ENCODE assay signal across 9 mouse cellular contexts in genomic region chr7:46838104-46838671, GRCm38 (mm10). TPM values are rescaled to one million over a fixed set of nuclear protein-coding genes. Genes with fewer than 3 reads are reported as not detected.
DNase-seq lines count a peak whose midpoint lies in the region; ATAC-seq and TF ChIP-seq lines count a peak whose summit lies in the region.
"Had no signal": no experiment of that assay in that cellular context is flagged by ENCODE, and none has a peak within 500 bp of the region (broad histone marks: within the 10 kb centered on the region; RNA-seq: fewer than 3 reads in every experiment).

No protein-coding gene starts in this region.

- no peak; the same call in 1 of the 2 replicates for TF ChIP-seq POLR2A in bone marrow macrophage, adult 2 months (IDR thresholded peaks at IDR 0.05; ENCODE audit: borderline replicate concordance, low read depth, low read length)

- ATAC-seq in hindbrain, embryonic 14.5 days (ENCODE audit: low FRiP score): 0 out of 2 replicates have a peak, but pooled peaks have one; percentile 41
- ATAC-seq in limb, embryonic 12.5 days (ENCODE audit: insufficient number of reproducible peaks, insufficient read depth, low FRiP score, low TSS enrichment, low read depth): no peak
- no peak for ATAC-seq in midbrain, embryonic 12.5 days (ENCODE audit: low FRiP score, low read depth)
- ATAC-seq in stomach, embryonic 16.5 days (ENCODE audit: insufficient read depth, low FRiP score): peak; percentile 41; the same call in 1 of the 2 replicates

- H3K9ac ChIP-seq in hindbrain, embryonic 14.5 days: no peak overlapping the region
- no peak overlapping the region for H3K9ac ChIP-seq in limb, embryonic 12.5 days (replicated peaks)
- no peak overlapping the region for H3K9ac ChIP-seq in midbrain, embryonic 12.5 days (replicated peaks)
- peak overlapping the region; percentile 65 for H3K9ac ChIP-seq in stomach, embryonic 16.5 days (ENCODE audit: low read length)

- no peaks in the 10 kb centered on the region for H3K27me3 ChIP-seq in hindbrain, embryonic 14.5 days (ENCODE audit: control insufficient read depth, insufficient read depth, low read length)
- H3K27me3 ChIP-seq in limb, embryonic 12.5 days: peaks cover 24% of the 10 kb centered on the region
- H3K27me3 ChIP-seq in midbrain, embryonic 12.5 days: peaks cover 23% of the 10 kb centered on the region
- H3K27me3 ChIP-seq in stomach, embryonic 16.5 days (ENCODE audit: control insufficient read depth, insufficient read depth, low read length): no peaks in the 10 kb centered on the region

- 4% methylated on average over 9 of the region's 9 CpGs for WGBS in hindbrain, embryonic 14.5 days
- 3% methylated on average over 8 of the region's 9 CpGs for WGBS in limb, embryonic 12.5 days
- WGBS in midbrain, embryonic 12.5 days: 2% methylated on average over 9 of the region's 9 CpGs
- WGBS in stomach, embryonic 16.5 days: 7% methylated on average over 9 of the region's 9 CpGs

- peak overlapping the region; percentile 90 for H3K27ac ChIP-seq in bone marrow macrophage, adult 2 months (ENCODE audit: insufficient read depth, low read depth, low read length)
- H3K27ac ChIP-seq in hindbrain, embryonic 14.5 days: peak overlapping the region; percentile 6
- peak overlapping the region; percentile 26; the same call in 1 of the 2 replicates for H3K27ac ChIP-seq in limb, embryonic 12.5 days
- no peak overlapping the region; the same call in 1 of the 2 replicates for H3K27ac ChIP-seq in midbrain, embryonic 12.5 days (replicated peaks)
- H3K27ac ChIP-seq in stomach, embryonic 16.5 days (ENCODE audit: low read length): peak overlapping the region; percentile 84

- H3K9me3 ChIP-seq in hindbrain, embryonic 14.5 days (ENCODE audit: control insufficient read depth, low read length): no peaks in the 10 kb centered on the region
- H3K9me3 ChIP-seq in limb, embryonic 12.5 days: no peaks in the 10 kb centered on the region
- no peaks in the 10 kb centered on the region for H3K9me3 ChIP-seq in midbrain, embryonic 12.5 days
- no peaks in the 10 kb centered on the region for H3K9me3 ChIP-seq in stomach, embryonic 16.5 days (replicated peaks; ENCODE audit: control insufficient read depth, low read length)

- peak; percentile 36 for DNase-seq in adrenal gland, adult 2 months
- no peak for DNase-seq in adrenal gland, adult 8-10 months
- DNase-seq in gastrocnemius, postnatal 10 days: peak; percentile 30
- no peak for DNase-seq in hindbrain, embryonic 14.5 days (ENCODE audit: low spot score)

- no peak for TF ChIP-seq CTCF in bone marrow macrophage, adult 2 months (IDR thresholded peaks at IDR 0.05; ENCODE audit: low read depth, low read length)

- H3K4me3 ChIP-seq in bone marrow macrophage, adult 2 months (ENCODE audit: insufficient read depth, low read length): peak overlapping the region; percentile 8
- no peak overlapping the region for H3K4me3 ChIP-seq in hindbrain, embryonic 14.5 days (replicated peaks; ENCODE audit: low read length)
- H3K4me3 ChIP-seq in limb, embryonic 12.5 days (replicated peaks): no peak overlapping the region
- H3K4me3 ChIP-seq in midbrain, embryonic 12.5 days: no peak overlapping the region
- peak overlapping the region; percentile 5; the same call in 1 of the 2 replicates for H3K4me3 ChIP-seq in stomach, embryonic 16.5 days (replicated peaks; ENCODE audit: low read length)

- H3K36me3 ChIP-seq in hindbrain, embryonic 14.5 days (replicated peaks; ENCODE audit: control insufficient read depth, insufficient read depth): no peaks in the 10 kb centered on the region
- no peaks in the 10 kb centered on the region for H3K36me3 ChIP-seq in limb, embryonic 12.5 days
- no peaks in the 10 kb centered on the region for H3K36me3 ChIP-seq in midbrain, embryonic 12.5 days
- no peaks in the 10 kb centered on the region for H3K36me3 ChIP-seq in stomach, embryonic 16.5 days (ENCODE audit: control insufficient read depth, insufficient read depth, low read length)

- peaks cover 47% of the 10 kb centered on the region for H3K4me1 ChIP-seq in bone marrow macrophage, adult 2 months (ENCODE audit: control insufficient read depth, insufficient read depth, low read length)
- peaks cover 22% of the 10 kb centered on the region for H3K4me1 ChIP-seq in hindbrain, embryonic 14.5 days (replicated peaks; ENCODE audit: control insufficient read depth, insufficient read depth, low read length)
- H3K4me1 ChIP-seq in limb, embryonic 12.5 days (replicated peaks): peaks cover 20% of the 10 kb centered on the region
- peaks cover 25% of the 10 kb centered on the region for H3K4me1 ChIP-seq in midbrain, embryonic 12.5 days
- peaks cover 43% of the 10 kb centered on the region for H3K4me1 ChIP-seq in stomach, embryonic 16.5 days (ENCODE audit: control insufficient read depth, insufficient read depth, low read length)

- H3K4me2 ChIP-seq in hindbrain, embryonic 14.5 days (replicated peaks): 0 out of 2 replicates have a peak overlapping the region, but pooled peaks have one; percentile 8
- H3K4me2 ChIP-seq in limb, embryonic 12.5 days: peak overlapping the region; percentile 18
- H3K4me2 ChIP-seq in midbrain, embryonic 12.5 days (replicated peaks): peak overlapping the region; percentile 9; the same call in 1 of the 2 replicates
- H3K4me2 ChIP-seq in stomach, embryonic 16.5 days (ENCODE audit: low read depth, low read length): peak overlapping the region; percentile 35; the same call in 1 of the 2 replicates

RNA-seq across cellular contexts. Expression of gene Ldha, which starts 3.1 kb away (rescaled TPM):
- total RNA-seq in adrenal gland, adult 2 months (2021): 100 to 1,000 TPM; 381 to 429 TPM
- polyA plus RNA-seq in adrenal gland, adult 2 months (2012; rRNA removed): 178 and 230 TPM in 2 replicates
- 100 to 1,000 TPM; 146 to 275 (median 231) TPM for total RNA-seq in adrenal gland, adult 8-10 months (2022)
- 344 and 355 TPM in 2 replicates for polyA plus RNA-seq in bone marrow macrophage, adult 2 months (2012; ENCODE audit: insufficient read depth, insufficient read length, missing spikeins)
- total RNA-seq in gastrocnemius, postnatal 10 days (2021): 1,000 to 10,000 TPM; 1,967 to 2,342 TPM
- polyA plus RNA-seq in hindbrain, embryonic 14.5 days (2014; fragmentation: Nextera tagmentation; extraction: Ambion mirVana): 545 and 632 TPM in 2 replicates
- 1,576 and 1,625 TPM in 2 replicates for polyA plus RNA-seq in limb, embryonic 12.5 days (2016; fragmentation: Nextera tagmentation; extraction: Ambion mirVana)
- polyA plus RNA-seq in midbrain, embryonic 12.5 days (2016; fragmentation: Nextera tagmentation; extraction: Ambion mirVana): 802 and 809 TPM in 2 replicates
- polyA plus RNA-seq in stomach, embryonic 16.5 days (2015; fragmentation: Nextera tagmentation; extraction: Ambion mirVana): 1,904 and 2,036 TPM in 2 replicates

RNA-seq across cellular contexts. Expression of gene Ldhc, which starts 22.8 kb away (rescaled TPM):
- not detected for total RNA-seq in adrenal gland, adult 2 months (2021)
- not detected in 2 replicates for polyA plus RNA-seq in adrenal gland, adult 2 months (2012; rRNA removed)
- total RNA-seq in adrenal gland, adult 8-10 months (2022): not detected
- not detected in 2 replicates for polyA plus RNA-seq in bone marrow macrophage, adult 2 months (2012; ENCODE audit: insufficient read depth, insufficient read length, missing spikeins)
- total RNA-seq in gastrocnemius, postnatal 10 days (2021): not detected
- polyA plus RNA-seq in hindbrain, embryonic 14.5 days (2014; fragmentation: Nextera tagmentation; extraction: Ambion mirVana): 0.19 and 0.29 TPM in 2 replicates
- 0.27 TPM in 1 of 2 replicates, not detected in the other for polyA plus RNA-seq in limb, embryonic 12.5 days (2016; fragmentation: Nextera tagmentation; extraction: Ambion mirVana)
- polyA plus RNA-seq in midbrain, embryonic 12.5 days (2016; fragmentation: Nextera tagmentation; extraction: Ambion mirVana): 0.22 TPM in 1 of 2 replicates, not detected in the other
- not detected in 2 replicates for polyA plus RNA-seq in stomach, embryonic 16.5 days (2015; fragmentation: Nextera tagmentation; extraction: Ambion mirVana)
- polyA plus RNA-seq: frontal cortex, adult 2 months had no signal

RNA-seq across cellular contexts. Expression of gene Gtf2h1, which starts 42.3 kb away (rescaled TPM):
- total RNA-seq in adrenal gland, adult 2 months (2021): 10 to 100 TPM; 30.4 to 46.7 TPM
- polyA plus RNA-seq in adrenal gland, adult 2 months (2012; rRNA removed): 4.9 and 8.5 TPM in 2 replicates
- 10 to 100 TPM; 32.0 to 41.3 (median 39.0) TPM for total RNA-seq in adrenal gland, adult 8-10 months (2022)
- 37.0 and 40.5 TPM in 2 replicates for polyA plus RNA-seq in bone marrow macrophage, adult 2 months (2012; ENCODE audit: insufficient read depth, insufficient read length, missing spikeins)
- total RNA-seq in gastrocnemius, postnatal 10 days (2021): 10 to 100 TPM; 18.3 to 23.4 TPM
- 36.1 and 43.8 TPM in 2 replicates for polyA plus RNA-seq in hindbrain, embryonic 14.5 days (2014; fragmentation: Nextera tagmentation; extraction: Ambion mirVana)
- polyA plus RNA-seq in limb, embryonic 12.5 days (2016; fragmentation: Nextera tagmentation; extraction: Ambion mirVana): 51.3 TPM in 2 replicates
- polyA plus RNA-seq in midbrain, embryonic 12.5 days (2016; fragmentation: Nextera tagmentation; extraction: Ambion mirVana): 51.5 and 52.1 TPM in 2 replicates
- polyA plus RNA-seq in stomach, embryonic 16.5 days (2015; fragmentation: Nextera tagmentation; extraction: Ambion mirVana): 50.0 and 51.6 TPM in 2 replicates

RNA-seq across cellular contexts. Expression of gene Hps5, which starts 42.3 kb away (rescaled TPM):
- total RNA-seq in adrenal gland, adult 2 months (2021): 10 to 100 TPM; 20.1 to 23.9 TPM
- 11.2 and 11.3 TPM in 2 replicates for polyA plus RNA-seq in adrenal gland, adult 2 months (2012; rRNA removed)
- total RNA-seq in adrenal gland, adult 8-10 months (2022): 10 to 100 TPM; 26.4 to 40.6 (median 34.7) TPM
- 39.6 and 40.9 TPM in 2 replicates for polyA plus RNA-seq in bone marrow macrophage, adult 2 months (2012; ENCODE audit: insufficient read depth, insufficient read length, missing spikeins)
- total RNA-seq in gastrocnemius, postnatal 10 days (2021): 10 to 100 TPM; 12.1 to 16.0 TPM
- 12.7 and 13.0 TPM in 2 replicates for polyA plus RNA-seq in hindbrain, embryonic 14.5 days (2014; fragmentation: Nextera tagmentation; extraction: Ambion mirVana)
- 24.0 and 25.3 TPM in 2 replicates for polyA plus RNA-seq in limb, embryonic 12.5 days (2016; fragmentation: Nextera tagmentation; extraction: Ambion mirVana)
- polyA plus RNA-seq in midbrain, embryonic 12.5 days (2016; fragmentation: Nextera tagmentation; extraction: Ambion mirVana): 23.8 and 24.9 TPM in 2 replicates
- 20.5 and 23.4 TPM in 2 replicates for polyA plus RNA-seq in stomach, embryonic 16.5 days (2015; fragmentation: Nextera tagmentation; extraction: Ambion mirVana)

Comparison
In these comparisons a context has a peak if more than half of its experiments do, and no peak if none do; other contexts are left out.
1. DNase-seq: peak in adrenal gland, adult 2 months (single experiment) and gastrocnemius, postnatal 10 days (single experiment); none in adrenal gland, adult 8-10 months (single experiment) and hindbrain, embryonic 14.5 days (single experiment).
2. H3K4me3 ChIP-seq: peak in bone marrow macrophage, adult 2 months (single experiment) and stomach, embryonic 16.5 days (single experiment); none in hindbrain, embryonic 14.5 days (single experiment), limb, embryonic 12.5 days (single experiment) and midbrain, embryonic 12.5 days (single experiment).
3. ATAC-seq: peak in hindbrain, embryonic 14.5 days (single experiment) and stomach, embryonic 16.5 days (single experiment); none in limb, embryonic 12.5 days (single experiment) and midbrain, embryonic 12.5 days (single experiment).
4. Peak in every context shown above with its lines, with median percentiles within 50 percentile points of each other: H3K4me2 ChIP-seq.